Mouse (Mus musculus) liver, embryonic 12.5 days (tissue): ENCODE measurements around the gene Bcas2. TPM values are rescaled to one million over a fixed set of nuclear protein-coding genes. Genes with fewer than 3 reads are reported as not detected.

Experiments
- ATAC-seq: fragments of 200-750 bp; cut with Nextera tagmentation; 2 replicates; pipeline ENCODE4 v1.8.0; 2017; ENCODE audit warnings: moderate number of reproducible peaks, mild to moderate bottlenecking, moderate library complexity
- H3K27ac ChIP-seq: fragments of 300-500 bp; sonication (generic); 2 replicates; pipeline ENCODE4 v1.5.1; 2016; ENCODE audit warnings: mild to moderate bottlenecking
- H3K27me3 ChIP-seq: fragments of 300-500 bp; sonication (generic); replicated peaks from 2 replicates; pipeline ENCODE4 v1.6.1; 2016; ENCODE audit warnings: mild to moderate bottlenecking, moderate library complexity
- H3K36me3 ChIP-seq: fragments of 300-500 bp; sonication (generic); 2 replicates; pipeline ENCODE4 v1.6.1; 2016; ENCODE audit warnings: mild to moderate bottlenecking, moderate library complexity
- H3K4me1 ChIP-seq: fragments of 300-500 bp; sonication (generic); 2 replicates; pipeline ENCODE4 v1.6.1; 2016
- H3K4me2 ChIP-seq: fragments of 300-500 bp; sonication (generic); 2 replicates; pipeline ENCODE4 v1.6.1; 2016; ENCODE audit warnings: mild to moderate bottlenecking, moderate library complexity
- H3K4me3 ChIP-seq: fragments of 300-500 bp; sonication (generic); 2 replicates; pipeline ENCODE4 v1.5.1; 2016; ENCODE audit warnings: mild to moderate bottlenecking, moderate library complexity
- H3K9ac ChIP-seq: fragments of 300-500 bp; sonication (generic); 2 replicates; pipeline ENCODE4 v1.6.1; 2016; ENCODE audit warnings: mild to moderate bottlenecking, moderate library complexity
- H3K9me3 ChIP-seq: fragments of 300-500 bp; sonication (generic); replicated peaks from 2 replicates; pipeline ENCODE4 v1.6.1; 2016; ENCODE audit warnings: mild to moderate bottlenecking, moderate library complexity
- WGBS: fragments of 180-500 bp; shearing (Covaris S2); methylation state at CpG from one replicate; pipeline ENCODE4 v1.1.7; 2016; ENCODE audit not compliant: insufficient replicate concordance; 5-methylcytosine and 5-hydroxymethylcytosine counted together
- polyA plus RNA-seq: library from polyadenylated mRNA; unstranded; fragments of >200 nt; fragmentation: Nextera tagmentation; extraction: Ambion mirVana; gene quantifications from 2 replicates; pipeline ENCODE4 v1.2.1, GENCODE M21; 2016

Gene Bcas2
- polyA plus RNA-seq, result 235 and 237 TPM in 2 replicates

DNA sequence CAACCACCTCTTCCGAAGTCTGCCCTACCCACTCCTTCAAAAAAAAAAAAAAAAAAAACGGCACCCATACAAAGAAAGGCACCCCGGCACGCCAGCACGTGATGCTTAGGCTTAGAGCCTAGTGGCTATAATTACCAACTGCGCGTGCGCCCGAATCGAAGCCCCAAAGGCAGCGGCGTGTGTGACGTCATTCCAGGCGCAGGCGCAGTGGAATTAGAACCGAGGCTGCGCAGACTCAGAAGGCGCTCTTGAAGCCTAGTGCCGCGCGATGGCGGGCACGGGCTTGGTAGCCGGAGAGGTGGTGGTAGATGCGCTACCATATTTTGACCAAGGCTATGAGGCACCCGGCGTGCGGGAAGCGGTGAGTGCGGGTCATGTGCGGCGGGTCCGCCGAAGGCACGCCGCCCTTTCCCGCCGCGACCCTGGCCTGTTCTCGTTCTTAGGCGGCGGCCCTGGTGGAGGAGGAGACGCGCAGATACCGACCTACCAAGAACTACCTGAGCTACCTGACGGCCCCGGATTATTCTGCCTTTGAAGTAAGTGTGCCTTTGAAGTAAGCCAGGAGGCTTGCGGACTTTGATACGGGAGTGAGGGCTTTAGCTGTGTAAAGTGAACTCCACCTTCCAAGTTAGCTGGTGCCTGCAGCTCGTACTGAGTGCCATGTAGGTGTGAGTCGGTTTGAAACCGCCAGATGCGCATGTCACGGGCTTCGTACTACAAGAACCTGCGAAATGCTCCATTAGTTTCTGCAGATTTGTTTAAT is at the start of gene Bcas2:
Bcas2 (plus strand) TSS at position 151 of the 763 bp plus-strand sequence.
- Histone ChIP-seq H3K4me3 (peak within 1 kb of the TSS; percentile 87), H3K27me3 (no peaks in the 10 kb centered on the region), H3K27ac (peak within 1 kb of the TSS; percentile 88), H3K36me3 (peaks cover 62% of the 10 kb centered on the region), H3K9me3 (no peaks in the 10 kb centered on the region), H3K9ac (peak within 1 kb of the TSS; percentile 88), H3K4me2 (peak within 1 kb of the TSS; percentile 86), H3K4me1 (peaks cover 52% of the 10 kb centered on the region)
- ATAC-seq, result peak; percentile 92
- under 1% methylated on average over 56 of the region's 56 CpGs for WGBS

DNA sequence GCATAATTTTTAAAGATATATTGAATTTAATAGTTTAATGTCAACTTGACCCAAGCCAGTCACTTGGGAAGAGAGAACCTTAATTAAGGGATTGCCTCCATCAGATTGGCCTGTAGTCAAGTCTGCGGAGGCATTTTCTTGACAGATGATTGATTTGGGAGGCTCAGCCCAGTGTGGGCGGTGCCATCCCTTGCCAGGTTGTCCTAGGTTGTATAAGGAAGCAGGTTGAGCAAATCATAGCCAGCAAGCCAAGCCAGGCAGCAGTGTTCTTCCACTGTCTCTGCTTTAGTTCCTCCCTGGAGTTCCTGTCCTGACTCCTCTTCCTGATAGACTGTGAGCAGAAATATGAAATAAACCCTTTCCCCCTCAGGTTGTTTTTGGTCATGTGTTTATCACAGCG is 47.8 kb upstream of the Bcas2 start:
- WGBS, result 67% methylated on average over 3 of the region's 3 CpGs
- Histone ChIP-seq H3K4me1 (peaks cover 52% of the 10 kb centered on the region), H3K4me3 (no peak overlapping the region), H3K36me3 (no peaks in the 10 kb centered on the region), H3K27me3 (no peaks in the 10 kb centered on the region), H3K9ac (no peak overlapping the region), H3K9me3 (0 out of 2 replicates have a peak, but pooled peaks cover 2% of the 10 kb centered on the region), H3K4me2 (no peak overlapping the region), H3K27ac (peak overlapping the region; percentile 50)
- no peak for ATAC-seq

- no peak overlapping the region for H3K9ac ChIP-seq
- peaks cover 61% of the 10 kb centered on the region for H3K4me1 ChIP-seq
- H3K9me3 ChIP-seq, result 0 out of 2 replicates have a peak, but pooled peaks cover 2% of the 10 kb centered on the region
- no peak overlapping the region for H3K4me2 ChIP-seq
- 86% methylated on average over 3 of the region's 3 CpGs for WGBS
- no peaks in the 10 kb centered on the region for H3K36me3 ChIP-seq
- peak overlapping the region; percentile 49; the same call in 1 of the 2 replicates for H3K27ac ChIP-seq
- H3K4me3 ChIP-seq, result no peak overlapping the region
- H3K27me3 ChIP-seq, result no peaks in the 10 kb centered on the region
- ATAC-seq, result no peak
Observed at GRCm38 (mm10) chr3:103126138-103126537, 45.3 kb upstream of the Bcas2 start.

DNA sequence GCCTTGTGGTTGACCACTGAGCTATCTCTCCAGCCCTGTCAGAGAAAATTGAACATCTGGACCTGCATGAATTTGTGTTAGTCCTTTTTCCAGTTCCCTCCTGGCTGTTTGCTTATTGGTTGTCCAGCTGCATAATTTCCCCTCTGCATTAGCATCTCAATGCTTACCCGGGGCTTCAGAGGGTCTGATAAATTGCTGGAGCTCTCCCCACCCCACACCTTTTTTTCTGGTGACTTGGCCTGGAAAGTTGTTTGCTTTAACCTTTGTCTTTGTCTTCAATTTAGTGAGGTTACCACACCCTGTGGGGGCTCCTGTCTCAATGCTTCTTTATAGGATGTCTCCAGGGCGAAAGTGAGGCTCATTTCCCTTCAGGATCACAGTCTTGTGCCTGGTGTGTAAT is 44.3 kb upstream of the Bcas2 start:
- H3K4me2 ChIP-seq, result no peak overlapping the region
- H3K27me3 ChIP-seq, result no peaks in the 10 kb centered on the region
- H3K4me1 ChIP-seq, result peaks cover 68% of the 10 kb centered on the region
- no peak for ATAC-seq
- H3K9ac ChIP-seq, result peak overlapping the region; percentile 52
- WGBS, result 58% methylated on average over 2 of the region's 2 CpGs
- H3K9me3 ChIP-seq, result 0 out of 2 replicates have a peak, but pooled peaks cover 2% of the 10 kb centered on the region
- peak overlapping the region; percentile 97 for H3K27ac ChIP-seq
- H3K36me3 ChIP-seq, result peaks cover 10% of the 10 kb centered on the region
- H3K4me3 ChIP-seq, result no peak overlapping the region

GRCm38 (mm10) chr3:103127721-103128120 is 43.7 kb upstream of the Bcas2 start:
- H3K36me3 ChIP-seq, result peaks cover 15% of the 10 kb centered on the region
- peak overlapping the region; percentile 97 for H3K27ac ChIP-seq
- ATAC-seq, result no peak
- 0 out of 2 replicates have a peak overlapping the region, but pooled peaks have one; percentile 1 for H3K4me2 ChIP-seq
- H3K4me1 ChIP-seq, result peaks cover 73% of the 10 kb centered on the region
- no peak overlapping the region for H3K4me3 ChIP-seq
- H3K9me3 ChIP-seq, result 0 out of 2 replicates have a peak, but pooled peaks cover 2% of the 10 kb centered on the region
- 81% methylated on average over 5 of the region's 5 CpGs for WGBS
- H3K27me3 ChIP-seq, result no peaks in the 10 kb centered on the region
- peak overlapping the region; percentile 52; the same call in 1 of the 2 replicates for H3K9ac ChIP-seq

GRCm38 (mm10) chr3:103128251-103128650 is 43.2 kb upstream of the Bcas2 start:
- H3K9ac ChIP-seq, result peak overlapping the region; percentile 65
- H3K27ac ChIP-seq, result peak overlapping the region; percentile 97
- H3K4me1 ChIP-seq, result peaks cover 75% of the 10 kb centered on the region
- 57% methylated on average over 4 of the region's 4 CpGs for WGBS
- peak overlapping the region; percentile 65 for H3K4me2 ChIP-seq
- no peak for ATAC-seq
- H3K36me3 ChIP-seq, result peaks cover 20% of the 10 kb centered on the region
- H3K9me3 ChIP-seq, result 0 out of 2 replicates have a peak, but pooled peaks cover 2% of the 10 kb centered on the region
- no peak overlapping the region for H3K4me3 ChIP-seq
- H3K27me3 ChIP-seq, result no peaks in the 10 kb centered on the region

DNA sequence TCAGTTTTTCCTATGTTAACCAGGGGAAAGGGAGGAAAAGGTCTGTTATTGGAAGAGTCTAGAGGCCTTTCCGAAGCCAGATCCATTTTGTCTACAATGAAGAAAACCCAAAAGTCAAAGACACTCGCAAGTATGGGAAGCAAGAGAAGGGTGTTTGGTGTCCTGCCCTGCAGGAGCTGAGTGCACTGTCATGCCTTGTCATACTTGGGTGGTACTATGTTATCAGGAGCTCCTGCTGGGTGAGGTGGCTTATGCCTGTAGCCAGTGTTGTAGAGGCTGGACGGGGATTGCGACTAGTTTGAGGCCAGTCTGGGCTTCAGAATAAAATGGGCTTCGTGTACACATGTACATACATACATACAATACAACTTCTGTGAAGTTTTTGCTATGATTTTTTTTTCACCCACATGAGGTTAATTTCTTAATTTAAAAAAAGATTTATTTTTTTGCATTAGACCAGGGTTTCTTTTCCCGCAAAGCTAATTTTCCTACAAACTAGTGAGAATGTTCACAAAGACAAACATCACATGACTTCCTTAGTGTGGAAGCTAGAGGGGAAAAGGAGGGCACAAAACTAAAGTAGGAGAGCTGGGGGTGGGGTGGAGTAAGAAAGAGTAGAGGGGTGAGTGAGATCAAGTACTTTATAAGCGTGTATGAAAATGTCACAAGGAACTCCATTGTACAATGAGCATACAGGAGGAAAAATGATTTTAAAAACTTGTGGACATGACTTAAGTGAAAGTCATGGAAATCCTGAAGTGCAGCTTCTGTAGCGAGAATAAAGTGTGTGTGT is 41.9 kb upstream of the Bcas2 start:
- Histone ChIP-seq H3K4me2 (peak overlapping the region; percentile 65), H3K4me1 (peaks cover 66% of the 10 kb centered on the region), H3K27ac (peak overlapping the region; percentile 97), H3K27me3 (no peaks in the 10 kb centered on the region), H3K9ac (peak overlapping the region; percentile 70), H3K36me3 (peaks cover 27% of the 10 kb centered on the region), H3K4me3 (peak overlapping the region; percentile 51), H3K9me3 (0 out of 2 replicates have a peak, but pooled peaks cover 2% of the 10 kb centered on the region)
- 18% methylated on average over 8 of the region's 8 CpGs for WGBS
- peak; percentile 95 for ATAC-seq

- 0 out of 2 replicates have a peak, but pooled peaks cover 2% of the 10 kb centered on the region for H3K9me3 ChIP-seq
- peaks cover 66% of the 10 kb centered on the region for H3K4me1 ChIP-seq
- H3K4me2 ChIP-seq, result peak overlapping the region; percentile 65
- ATAC-seq, result peak; percentile 91
- WGBS, result 18% methylated on average over 6 of the region's 6 CpGs
- H3K27ac ChIP-seq, result peak overlapping the region; percentile 97
- no peaks in the 10 kb centered on the region for H3K27me3 ChIP-seq
- peaks cover 27% of the 10 kb centered on the region for H3K36me3 ChIP-seq
- H3K9ac ChIP-seq, result peak overlapping the region; percentile 70
- H3K4me3 ChIP-seq, result peak overlapping the region; percentile 51
Observed at GRCm38 (mm10) chr3:103130236-103130751, 41.2 kb upstream of the Bcas2 start.

DNA sequence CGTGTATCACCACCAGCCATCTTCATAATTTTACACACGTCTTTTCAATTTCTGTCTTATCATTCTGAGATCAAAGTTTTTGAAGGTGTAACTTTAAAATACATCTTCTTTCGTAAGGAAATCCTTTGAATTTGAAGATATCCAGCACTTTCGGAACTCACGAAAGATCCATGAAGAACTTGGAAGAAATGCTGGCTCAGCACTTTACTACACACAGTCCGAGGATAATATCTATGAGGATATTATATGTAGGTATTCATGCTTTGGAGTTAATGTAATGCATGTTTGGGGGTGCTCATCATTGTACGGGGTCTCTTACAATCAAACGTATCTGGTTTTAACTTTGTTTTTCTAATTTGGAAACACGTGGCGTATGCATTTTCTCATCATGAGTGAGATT is 38.4 kb upstream of the Bcas2 start:
- Histone ChIP-seq H3K27me3 (no peaks in the 10 kb centered on the region), H3K36me3 (peaks cover 49% of the 10 kb centered on the region), H3K4me1 (peaks cover 60% of the 10 kb centered on the region), H3K9me3 (no peaks in the 10 kb centered on the region), H3K4me3 (peak overlapping the region; percentile 51; the same call in 1 of the 2 replicates), H3K27ac (0 out of 2 replicates have a peak overlapping the region, but pooled peaks have one; percentile 36), H3K4me2 (peak overlapping the region; percentile 65), H3K9ac (no peak overlapping the region)
- no peak for ATAC-seq
- 94% methylated on average over 10 of the region's 10 CpGs for WGBS

- no peak overlapping the region for H3K9ac ChIP-seq
- H3K4me1 ChIP-seq, result peaks cover 61% of the 10 kb centered on the region
- H3K4me3 ChIP-seq, result no peak overlapping the region
- no peaks in the 10 kb centered on the region for H3K9me3 ChIP-seq
- no peaks in the 10 kb centered on the region for H3K27me3 ChIP-seq
- 82% methylated on average over 4 of the region's 4 CpGs for WGBS
- no peak for ATAC-seq
- H3K4me2 ChIP-seq, result no peak overlapping the region
- H3K27ac ChIP-seq, result no peak overlapping the region
- H3K36me3 ChIP-seq, result peaks cover 63% of the 10 kb centered on the region
Observed at GRCm38 (mm10) chr3:103136414-103137077, 34.9 kb upstream of the Bcas2 start.

DNA sequence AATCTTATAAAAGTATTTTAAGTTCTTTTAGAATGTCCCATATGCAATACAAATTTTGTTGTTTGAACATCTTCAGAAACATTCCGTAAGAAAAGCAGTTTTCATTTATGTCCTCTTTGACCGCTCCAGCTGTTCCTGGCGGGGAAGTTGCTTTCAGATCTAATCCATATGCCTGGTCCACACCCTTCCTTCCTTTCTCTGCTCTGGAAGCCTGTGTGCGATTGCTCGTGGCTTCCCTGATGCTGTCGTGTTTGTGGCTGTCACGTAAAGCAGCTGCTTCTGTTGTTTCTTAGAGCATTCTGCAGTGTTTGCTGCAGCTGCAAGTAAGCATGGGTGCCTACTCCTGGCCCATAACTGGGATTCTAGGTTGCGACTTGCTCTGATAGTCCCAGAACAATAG is 32.4 kb upstream of the Bcas2 start:
- peaks cover 52% of the 10 kb centered on the region for H3K4me1 ChIP-seq
- H3K27me3 ChIP-seq, result no peaks in the 10 kb centered on the region
- H3K27ac ChIP-seq, result peak overlapping the region; percentile 87
- H3K4me3 ChIP-seq, result peak overlapping the region; percentile 43; the same call in 1 of the 2 replicates
- ATAC-seq, result no peak; the same call in 1 of the 2 replicates
- H3K4me2 ChIP-seq, result peak overlapping the region; percentile 73
- 31% methylated on average over 8 of the region's 8 CpGs for WGBS
- peaks cover 62% of the 10 kb centered on the region for H3K36me3 ChIP-seq
- no peaks in the 10 kb centered on the region for H3K9me3 ChIP-seq
- H3K9ac ChIP-seq, result peak overlapping the region; percentile 65
